Mouse (Mus musculus): ENCODE measurements around the gene Chrnb1. TPM values are rescaled to one million over a fixed set of nuclear protein-coding genes. Genes with fewer than 3 reads are reported as not detected.

The Chrnb1 gene
- total and polyA plus RNA-seq, 2 experiments: 0.28 to 0.46 TPM

DNA sequence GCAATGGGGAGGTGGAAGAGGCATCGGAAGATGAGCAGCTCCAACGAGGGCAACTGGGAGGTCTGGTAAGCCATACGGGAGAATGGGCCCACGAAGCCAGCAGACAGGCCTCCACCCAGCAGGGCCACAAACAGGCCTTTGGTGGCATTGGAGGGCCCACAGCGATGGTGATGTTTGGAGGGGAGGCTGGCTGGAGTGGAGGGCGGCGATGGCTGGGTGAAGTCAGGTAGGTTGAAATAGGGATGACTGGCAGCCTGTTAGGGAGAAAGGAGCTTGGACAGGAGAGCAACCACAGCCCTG is 34.9 kb downstream of the Chrnb1 start:
- H3K79me2 ChIP-seq (ENCODE audit: control insufficient read depth, insufficient read depth, low read length): peaks cover 5% of the 10 kb centered on the region; the same call in 1 of the 2 replicates
- H3K36me3 ChIP-seq (ENCODE audit: control insufficient read depth, insufficient read depth, low read length): no peaks in the 10 kb centered on the region
- TF ChIP-seq POLR2A (IDR thresholded peaks at IDR 0.05; ENCODE audit: extremely low read depth, insufficient read depth, low read length) (no peak), CTCF (IDR thresholded peaks at IDR 0.05; ENCODE audit: low read depth, low read length) (no peak)
- 97% methylated on average over 7 of the region's 7 CpGs for WGBS
- DNase-seq (ENCODE audit: extremely low read depth, low read depth, low spot score): no peak
- H3K27me3 ChIP-seq (ENCODE audit: control insufficient read depth, insufficient read depth, low read length): no peaks in the 10 kb centered on the region
- H3K9ac ChIP-seq (ENCODE audit: low read depth, low read length): no peak overlapping the region
- no peak overlapping the region for H3K4me3 ChIP-seq (ENCODE audit: insufficient read depth, low read depth, low read length)
- no peak overlapping the region for H3K27ac ChIP-seq (replicated peaks; ENCODE audit: insufficient read depth, low read depth, low read length)
- peaks cover 11% of the 10 kb centered on the region for H3K4me1 ChIP-seq (ENCODE audit: control insufficient read depth, insufficient read depth, low read length)

DNA sequence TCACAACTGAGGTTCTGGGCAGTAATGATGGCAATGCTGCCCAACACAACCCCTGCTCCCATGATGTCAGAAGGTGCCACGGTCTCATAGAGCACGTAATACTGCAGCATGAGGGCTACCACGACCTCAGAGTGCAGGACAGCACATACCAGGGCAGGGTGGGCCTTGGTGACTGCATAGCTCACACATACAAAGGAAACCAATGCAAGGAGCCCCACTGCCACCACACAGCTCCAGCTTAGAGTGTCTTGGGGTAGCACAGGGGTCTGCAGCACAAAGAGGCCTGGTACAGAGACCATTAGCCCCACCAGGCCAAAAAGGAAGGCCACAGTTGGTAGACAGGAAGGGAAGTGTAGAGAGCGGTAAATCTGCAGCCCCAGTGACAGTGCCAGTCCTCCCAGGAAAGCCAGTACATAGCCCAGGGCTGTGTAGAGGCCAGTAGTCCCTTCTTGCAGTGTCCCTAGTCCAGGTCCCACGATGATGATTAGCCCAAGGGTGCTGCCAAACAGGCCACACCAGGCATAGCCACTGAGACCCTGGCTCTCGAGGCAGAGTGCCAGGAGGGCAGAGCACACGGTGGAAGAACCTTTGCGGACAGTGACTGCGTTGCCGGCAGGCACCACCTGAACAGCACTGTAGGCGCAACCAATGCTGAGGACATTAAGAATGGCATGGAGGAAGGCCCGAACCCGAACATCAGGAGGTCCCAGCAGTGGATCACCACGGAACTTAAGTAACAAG is 35.4 kb downstream of the Chrnb1 start:
- Histone ChIP-seq H3K27me3 (ENCODE audit: control insufficient read depth, insufficient read depth, low read length) (no peaks in the 10 kb centered on the region), H3K27ac (replicated peaks; ENCODE audit: insufficient read depth, low read depth, low read length) (no peak overlapping the region), H3K79me2 (ENCODE audit: control insufficient read depth, insufficient read depth, low read length) (peaks cover 7% of the 10 kb centered on the region; the same call in 1 of the 2 replicates), H3K4me1 (ENCODE audit: control insufficient read depth, insufficient read depth, low read length) (peaks cover 12% of the 10 kb centered on the region), H3K36me3 (ENCODE audit: control insufficient read depth, insufficient read depth, low read length) (no peaks in the 10 kb centered on the region), H3K9ac (ENCODE audit: low read depth, low read length) (no peak overlapping the region), H3K4me3 (ENCODE audit: insufficient read depth, low read depth, low read length) (no peak overlapping the region)
- DNase-seq (ENCODE audit: extremely low read depth, low read depth, low spot score): no peak
- WGBS: 93% methylated on average over 14 of the region's 14 CpGs
- TF ChIP-seq CTCF (IDR thresholded peaks at IDR 0.05; ENCODE audit: low read depth, low read length) (no peak), POLR2A (IDR thresholded peaks at IDR 0.05; ENCODE audit: extremely low read depth, insufficient read depth, low read length) (no peak)

DNA sequence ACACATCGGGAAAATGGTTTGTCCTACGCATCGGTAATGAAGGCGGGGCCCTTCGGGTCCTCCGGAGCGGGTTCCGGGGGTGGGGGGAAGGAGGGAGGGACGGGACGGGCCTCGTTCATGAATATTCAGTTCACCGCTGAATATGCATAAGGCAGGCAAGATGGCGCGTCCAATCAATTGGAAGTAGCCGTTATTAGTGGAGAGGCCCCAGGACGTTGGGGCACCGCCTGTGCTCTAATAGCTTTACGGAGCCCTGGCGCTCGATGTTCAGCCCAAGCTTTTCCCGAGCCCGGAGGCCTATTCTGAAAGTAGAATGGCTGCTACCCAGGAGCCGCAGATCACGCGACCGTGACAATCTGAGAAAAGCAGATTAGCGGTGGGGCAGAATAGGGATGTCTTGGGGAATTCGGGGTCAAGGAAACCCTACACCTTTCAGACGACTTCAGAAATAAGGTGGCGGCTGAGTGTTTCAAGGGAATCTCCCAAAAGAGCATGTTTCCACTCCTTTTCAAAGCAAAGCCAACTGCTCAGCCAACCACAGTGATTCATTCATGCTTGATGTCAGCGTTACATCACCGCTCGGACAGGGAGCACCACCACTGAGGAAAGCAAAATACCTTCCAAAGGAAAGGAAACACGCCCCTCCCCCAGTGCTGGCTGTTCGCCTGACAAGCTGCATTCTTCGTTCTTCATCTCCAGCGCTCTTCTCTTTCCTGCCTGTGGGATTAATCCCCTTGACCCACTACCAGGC is 36.6 kb downstream of the Chrnb1 start:
- H3K27ac ChIP-seq (replicated peaks; ENCODE audit: insufficient read depth, low read depth, low read length): peak overlapping the region; percentile 90
- peaks cover 7% of the 10 kb centered on the region; the same call in 1 of the 2 replicates for H3K79me2 ChIP-seq (ENCODE audit: control insufficient read depth, insufficient read depth, low read length)
- peaks cover 15% of the 10 kb centered on the region for H3K4me1 ChIP-seq (ENCODE audit: control insufficient read depth, insufficient read depth, low read length)
- peak overlapping the region; percentile 57 for H3K4me3 ChIP-seq (ENCODE audit: insufficient read depth, low read depth, low read length)
- WGBS: under 1% methylated on average over 37 of the region's 37 CpGs
- H3K27me3 ChIP-seq (ENCODE audit: control insufficient read depth, insufficient read depth, low read length): no peaks in the 10 kb centered on the region
- peak overlapping the region; percentile 72 for H3K9ac ChIP-seq (ENCODE audit: low read depth, low read length)
- no peaks in the 10 kb centered on the region for H3K36me3 ChIP-seq (ENCODE audit: control insufficient read depth, insufficient read depth, low read length)
- TF ChIP-seq POLR2A (IDR thresholded peaks at IDR 0.05; ENCODE audit: extremely low read depth, insufficient read depth, low read length) (peak; percentile 64; the same call in 1 of the 2 replicates), CTCF (IDR thresholded peaks at IDR 0.05; ENCODE audit: low read depth, low read length) (no peak)
- DNase-seq (ENCODE audit: extremely low read depth, low read depth, low spot score): peak; percentile 60

DNA sequence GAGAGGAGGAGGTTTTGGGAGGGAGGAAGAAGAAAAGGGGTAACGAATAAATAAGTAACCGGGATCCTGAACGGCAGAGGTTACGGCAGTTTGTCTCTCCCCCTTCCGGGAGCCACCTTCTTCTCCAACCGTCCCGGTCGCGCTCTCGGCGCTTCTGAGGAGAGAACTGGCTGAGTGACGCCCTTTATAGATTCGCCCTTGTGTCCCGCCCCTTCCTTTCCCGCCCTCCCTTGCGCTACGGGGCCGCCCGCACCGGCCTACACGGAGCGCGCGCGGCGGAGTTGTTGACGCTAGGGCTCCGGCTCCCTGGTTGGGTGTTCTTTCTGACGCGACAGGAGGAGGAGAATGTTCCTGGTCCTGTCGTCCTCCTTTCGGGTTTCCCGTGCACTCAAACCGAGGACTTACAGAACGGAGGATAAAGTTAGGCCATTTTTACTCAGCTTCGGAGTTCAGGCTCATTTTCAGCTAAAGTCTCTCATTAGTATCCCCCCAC is 37.2 kb downstream of the Chrnb1 start, which contains the start of gene Polr2a:
Gene Polr2a, minus strand, starts transcription at position 160 of the 493 bp plus-strand sequence.
- under 1% methylated on average over 36 of the region's 36 CpGs for WGBS
- H3K79me2 ChIP-seq (ENCODE audit: control insufficient read depth, insufficient read depth, low read length): peaks cover 9% of the 10 kb centered on the region; the same call in 1 of the 2 replicates
- peak; percentile 100 for TF ChIP-seq POLR2A (IDR thresholded peaks at IDR 0.05; ENCODE audit: extremely low read depth, insufficient read depth, low read length)
- TF ChIP-seq CTCF (IDR thresholded peaks at IDR 0.05; ENCODE audit: low read depth, low read length): 0 out of 2 replicates have a peak, but pooled peaks have one; percentile 12
- H3K27me3 ChIP-seq (ENCODE audit: control insufficient read depth, insufficient read depth, low read length): no peaks in the 10 kb centered on the region
- DNase-seq (ENCODE audit: extremely low read depth, low read depth, low spot score): peak; percentile 90
- H3K27ac ChIP-seq (replicated peaks; ENCODE audit: insufficient read depth, low read depth, low read length): peak within 1 kb of the TSS; percentile 90
- H3K4me3 ChIP-seq (ENCODE audit: insufficient read depth, low read depth, low read length): peak within 1 kb of the TSS; percentile 57
- no peaks in the 10 kb centered on the region for H3K36me3 ChIP-seq (ENCODE audit: control insufficient read depth, insufficient read depth, low read length)
- peak within 1 kb of the TSS; percentile 75 for H3K9ac ChIP-seq (ENCODE audit: low read depth, low read length)
- H3K4me1 ChIP-seq (ENCODE audit: control insufficient read depth, insufficient read depth, low read length): peaks cover 17% of the 10 kb centered on the region

DNA sequence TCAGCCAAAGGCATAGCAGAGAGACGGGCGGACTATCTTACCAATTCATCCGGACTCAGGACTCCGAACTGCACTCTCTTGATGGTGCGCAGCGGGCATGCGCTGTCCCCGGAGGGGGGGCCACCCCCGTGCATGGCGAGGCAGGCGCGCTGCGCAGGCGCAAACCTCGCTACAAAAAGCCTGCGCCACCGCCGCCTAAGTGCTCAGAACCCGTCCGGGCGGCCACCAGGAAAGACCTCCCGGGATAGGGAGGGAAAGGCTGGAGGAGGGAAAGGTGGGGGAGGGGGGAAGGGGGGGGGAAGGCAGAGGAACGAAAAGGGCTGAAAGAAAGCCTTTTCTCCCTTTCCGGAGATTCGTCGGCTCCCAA is 37.7 kb downstream of the Chrnb1 start:
- peaks cover 11% of the 10 kb centered on the region; the same call in 1 of the 2 replicates for H3K79me2 ChIP-seq (ENCODE audit: control insufficient read depth, insufficient read depth, low read length)
- H3K9ac ChIP-seq (ENCODE audit: low read depth, low read length): peak overlapping the region; percentile 75
- no peaks in the 10 kb centered on the region for H3K27me3 ChIP-seq (ENCODE audit: control insufficient read depth, insufficient read depth, low read length)
- peak overlapping the region; percentile 52 for H3K4me3 ChIP-seq (ENCODE audit: insufficient read depth, low read depth, low read length)
- WGBS: under 1% methylated on average over 26 of the region's 26 CpGs
- peaks cover 18% of the 10 kb centered on the region for H3K4me1 ChIP-seq (ENCODE audit: control insufficient read depth, insufficient read depth, low read length)
- H3K27ac ChIP-seq (replicated peaks; ENCODE audit: insufficient read depth, low read depth, low read length): peak overlapping the region; percentile 52
- peak; percentile 80 for DNase-seq (ENCODE audit: extremely low read depth, low read depth, low spot score)
- H3K36me3 ChIP-seq (ENCODE audit: control insufficient read depth, insufficient read depth, low read length): no peaks in the 10 kb centered on the region
- TF ChIP-seq POLR2A (IDR thresholded peaks at IDR 0.05; ENCODE audit: extremely low read depth, insufficient read depth, low read length): no peak; the same call in 1 of the 2 replicates
- TF ChIP-seq CTCF (IDR thresholded peaks at IDR 0.05; ENCODE audit: low read depth, low read length): no peak
